Mouse (Mus musculus) frontal cortex, adult 2 months (tissue): Measurements from ENCODE around the gene Ddx25. TPM values are rescaled to one million over a fixed set of nuclear protein-coding genes. Genes with fewer than 3 reads are reported as not detected.
A peak's percentile ranks its signal among the peaks of the same experiment; 100 is the strongest.

ENCODE experiments used
- DNase-seq, 2 experiments: peaks; one replicate each; pipeline ENCODE4 v3.0.0; 2022; ENCODE audit warnings: low spot score in 1 of 2; ENCODE audit errors: extremely low spot score in 1 of 2
- polyA plus RNA-seq: library from polyadenylated mRNA; depleted of rRNA; stranded (reverse); fragments of >200 nt; gene quantifications from 2 replicates; pipeline ENCODE4 v1.2.3, GENCODE M21; 2012; rRNA removed

Ddx25 gene
- polyA plus RNA-seq, 1 experiment = 15.5 TPM

DNA sequence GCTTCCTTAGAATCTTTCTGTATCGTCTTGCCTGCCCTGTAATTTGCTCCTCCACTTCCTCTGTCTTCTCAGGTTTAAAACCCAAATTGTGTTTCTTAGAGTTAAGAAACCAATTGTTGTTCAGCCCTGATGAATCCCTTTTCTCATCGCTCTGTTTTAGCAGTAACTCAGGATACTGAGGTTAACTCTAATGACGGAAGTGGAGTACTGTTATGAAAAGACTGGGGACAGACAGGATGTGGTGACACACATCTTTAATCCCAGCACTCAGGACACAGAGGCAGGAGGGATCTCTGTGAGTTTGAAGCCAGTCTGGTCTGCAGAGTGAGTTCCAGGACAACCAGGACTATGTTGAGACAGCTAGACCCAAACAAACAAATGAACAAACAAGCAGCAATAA, 62.9 kb downstream of the Ddx25 start:
- no peak for DNase-seq

DNA sequence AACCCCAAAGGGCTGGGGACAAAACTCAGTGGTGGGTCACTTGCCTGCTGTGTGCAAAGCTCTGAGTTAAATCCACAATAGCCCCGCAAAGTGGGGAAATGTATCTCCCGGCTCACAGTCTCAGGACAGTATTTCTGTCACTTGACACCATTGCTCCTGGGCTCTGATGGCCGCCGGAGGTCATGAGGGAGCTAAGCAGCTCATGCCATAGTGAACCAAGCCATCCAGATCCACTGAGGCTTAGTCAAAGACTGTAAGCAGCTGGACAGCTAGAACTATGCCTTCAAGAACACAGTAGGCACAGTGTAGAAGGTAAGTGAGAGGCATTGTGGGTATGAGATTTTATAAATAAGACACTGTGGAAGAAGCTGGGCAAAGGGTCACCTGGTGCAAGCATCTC, 63.4 kb downstream of the Ddx25 start:
- no peak for DNase-seq

DNA sequence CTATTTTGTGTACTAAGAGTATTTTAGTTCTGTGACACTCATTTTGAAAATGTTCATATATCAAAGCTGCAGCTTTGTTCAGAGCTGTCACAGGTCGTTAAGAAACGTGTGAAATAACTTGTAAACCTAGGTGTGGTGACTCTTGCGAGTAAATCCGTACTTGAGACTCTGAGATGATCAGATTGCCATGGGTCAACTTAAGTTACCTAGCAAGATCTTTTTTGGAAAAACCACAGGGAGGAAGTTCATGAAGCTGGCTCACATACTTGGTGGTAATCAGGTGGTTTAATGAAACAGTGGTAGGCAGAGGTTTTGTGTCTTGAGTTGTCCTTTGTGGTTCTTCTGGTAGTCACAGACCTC, 64.6 kb downstream of the Ddx25 start:
- DNase-seq = no peak

DNA sequence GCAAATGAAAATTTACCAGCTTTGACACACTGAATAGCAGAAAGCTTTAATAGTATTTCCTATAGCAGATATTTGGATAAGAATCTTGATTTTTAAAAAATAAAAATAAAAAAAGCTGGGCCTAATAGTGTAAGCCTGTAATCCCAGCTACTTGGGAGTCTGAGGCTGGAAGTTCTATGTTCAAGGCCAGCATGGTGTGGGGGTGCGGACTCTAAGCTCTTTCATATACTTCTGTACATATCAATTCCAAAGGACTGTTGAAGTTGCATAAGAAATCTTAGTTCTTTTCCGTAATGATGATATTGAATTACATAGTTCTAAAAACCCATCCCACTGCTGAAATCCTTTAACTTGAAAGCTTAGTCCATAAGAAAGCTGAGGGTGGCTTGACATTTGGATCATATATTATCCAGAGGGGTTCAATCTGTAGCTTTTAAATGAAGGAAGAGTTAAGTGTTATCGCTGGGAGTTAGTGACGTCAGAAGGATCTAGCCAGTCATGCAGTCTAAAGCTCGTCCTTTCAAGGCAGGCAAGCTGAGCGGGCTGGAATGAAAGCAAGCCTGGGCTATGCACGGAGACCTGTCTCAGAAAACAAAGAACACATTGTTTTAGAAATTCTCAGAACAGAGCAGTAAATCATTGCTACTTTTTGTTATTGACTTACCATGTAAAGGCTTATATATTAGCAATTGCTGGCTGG, 65.1 kb downstream of the Ddx25 start:
- no peak for DNase-seq

DNA sequence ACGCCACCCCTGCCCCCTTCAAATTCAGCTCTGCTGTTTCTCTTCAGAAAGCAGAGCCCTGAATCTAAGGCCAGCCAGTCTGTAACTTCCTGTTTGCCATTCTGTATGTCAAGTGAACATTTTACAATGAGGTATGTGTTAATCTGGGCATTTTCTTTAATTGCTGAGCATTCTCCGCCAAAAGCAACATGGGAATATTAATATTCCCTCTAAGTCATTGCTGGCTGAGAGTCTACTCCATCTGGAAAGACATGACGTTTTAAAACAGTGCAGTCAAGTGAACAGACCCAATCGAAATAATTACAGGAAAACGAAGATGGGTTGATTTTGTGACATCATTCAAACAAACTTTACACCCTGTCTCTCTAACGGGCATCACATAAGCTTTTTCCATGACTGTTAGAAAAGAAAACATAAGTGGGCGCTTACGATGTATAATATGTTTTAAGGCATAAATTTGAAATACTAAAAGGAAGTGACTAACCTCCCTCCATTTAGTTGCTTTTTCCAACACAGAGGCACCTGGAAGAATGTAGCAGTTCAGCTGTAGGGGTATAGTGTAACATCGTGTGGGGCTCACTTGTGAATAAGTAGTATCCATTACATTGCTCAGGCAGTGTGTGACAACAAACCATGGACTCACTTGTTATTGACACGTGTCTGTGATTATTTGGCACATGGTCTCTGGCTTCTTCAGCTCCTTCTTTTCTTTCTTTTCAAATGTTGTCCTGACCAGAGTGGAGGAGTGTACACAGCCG, 67.0 kb downstream of the Ddx25 start:
- no peak for DNase-seq

DNA sequence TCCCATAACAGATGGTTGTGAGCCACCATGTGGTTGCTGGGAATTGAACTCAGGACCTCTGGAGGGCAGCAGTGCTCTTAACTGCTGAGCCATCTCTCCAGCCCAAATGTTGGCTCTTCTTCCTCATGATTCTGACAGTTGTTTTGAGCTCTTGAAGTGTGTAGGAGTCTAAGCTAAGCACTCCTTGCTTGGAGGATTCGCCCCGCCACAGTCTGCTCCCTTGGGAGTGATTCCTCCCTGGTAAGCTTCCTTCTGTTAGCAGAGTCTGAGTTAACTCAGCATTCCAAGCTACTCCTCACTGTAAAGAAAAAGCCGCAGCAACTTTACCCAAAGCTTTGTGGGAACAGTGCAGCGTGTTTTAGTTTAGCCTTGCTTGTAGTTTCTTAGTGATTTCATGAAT, 69.8 kb downstream of the Ddx25 start:
- peak; percentile 45 to 53 for DNase-seq

Other genes with a start within 250 kb of the Ddx25 start
- 5.6 and 7.3 TPM in 2 replicates for gene Cdon, start 137.4 kb downstream of the Ddx25 start, polyA plus RNA-seq
- gene Gm1113, start 40.3 kb downstream of the Ddx25 start, polyA plus RNA-seq = not detected in 2 replicates
- 12.3 and 13.3 TPM in 2 replicates for gene Pus3, start 67 bp upstream of the Ddx25 start, polyA plus RNA-seq
- 0.57 and 0.70 TPM in 2 replicates for gene Pate2, start 11.8 kb upstream of the Ddx25 start, polyA plus RNA-seq
- 5.0 and 6.2 TPM in 2 replicates for gene Hyls1, start 11.9 kb upstream of the Ddx25 start, polyA plus RNA-seq
- gene Pate4, start 53.4 kb upstream of the Ddx25 start, polyA plus RNA-seq = not detected in 2 replicates
- not detected in 2 replicates for gene Pate3, start 89.7 kb upstream of the Ddx25 start, polyA plus RNA-seq
- not detected in 2 replicates for gene Pate1, start 128.9 kb upstream of the Ddx25 start, polyA plus RNA-seq
- not detected in 2 replicates for gene Gm17677, start 182.5 kb upstream of the Ddx25 start, polyA plus RNA-seq
- gene Gm17727, start 219.6 kb upstream of the Ddx25 start, polyA plus RNA-seq = not detected in 2 replicates
- gene Gm27235, start 231.6 kb upstream of the Ddx25 start, polyA plus RNA-seq = not detected in 2 replicates
- gene D730048I06Rik, start 231.6 kb upstream of the Ddx25 start, polyA plus RNA-seq = not detected in 2 replicates